Mouse (Mus musculus) frontal cortex, postnatal 36 days (tissue): ENCODE results near the gene Serinc5.
A peak's percentile ranks its signal among the peaks of the same experiment; 100 is the strongest.

Experiments
- DNase-seq, 2 experiments: peaks; one replicate each; pipeline ENCODE4 v3.0.0; 2022; ENCODE audit warnings: low spot score in 2 of 2

The Serinc5 gene

GRCm38 (mm10) chr13:92704189-92704588, 93.3 kb downstream of the Serinc5 start:
- no peak for DNase-seq

DNA sequence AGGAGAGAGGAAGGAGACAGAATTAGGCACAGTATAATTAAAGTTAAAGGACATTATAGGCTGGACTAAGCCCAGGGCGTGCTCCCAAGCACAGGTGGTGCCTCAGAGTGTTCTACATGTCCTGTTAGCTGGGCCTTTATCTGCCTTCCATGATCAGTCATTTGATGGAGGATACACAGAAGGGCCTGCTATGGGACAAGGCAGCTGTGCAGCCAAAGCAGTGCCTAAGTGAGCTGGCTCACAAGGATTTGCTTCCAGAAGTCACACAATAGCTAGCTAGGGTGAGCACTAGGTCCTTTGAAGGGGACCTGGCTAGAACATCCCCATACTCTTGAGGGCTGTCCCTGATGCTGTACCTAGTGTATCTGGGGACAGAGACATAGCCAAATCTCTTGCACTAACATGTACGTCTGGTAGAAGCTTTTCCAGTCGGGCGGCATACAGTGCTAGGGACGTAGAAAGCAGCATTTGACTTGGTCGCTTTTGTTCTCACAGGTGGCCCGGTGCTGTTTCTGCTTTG, 94.2 kb downstream of the Serinc5 start:
- no peak for DNase-seq

DNA sequence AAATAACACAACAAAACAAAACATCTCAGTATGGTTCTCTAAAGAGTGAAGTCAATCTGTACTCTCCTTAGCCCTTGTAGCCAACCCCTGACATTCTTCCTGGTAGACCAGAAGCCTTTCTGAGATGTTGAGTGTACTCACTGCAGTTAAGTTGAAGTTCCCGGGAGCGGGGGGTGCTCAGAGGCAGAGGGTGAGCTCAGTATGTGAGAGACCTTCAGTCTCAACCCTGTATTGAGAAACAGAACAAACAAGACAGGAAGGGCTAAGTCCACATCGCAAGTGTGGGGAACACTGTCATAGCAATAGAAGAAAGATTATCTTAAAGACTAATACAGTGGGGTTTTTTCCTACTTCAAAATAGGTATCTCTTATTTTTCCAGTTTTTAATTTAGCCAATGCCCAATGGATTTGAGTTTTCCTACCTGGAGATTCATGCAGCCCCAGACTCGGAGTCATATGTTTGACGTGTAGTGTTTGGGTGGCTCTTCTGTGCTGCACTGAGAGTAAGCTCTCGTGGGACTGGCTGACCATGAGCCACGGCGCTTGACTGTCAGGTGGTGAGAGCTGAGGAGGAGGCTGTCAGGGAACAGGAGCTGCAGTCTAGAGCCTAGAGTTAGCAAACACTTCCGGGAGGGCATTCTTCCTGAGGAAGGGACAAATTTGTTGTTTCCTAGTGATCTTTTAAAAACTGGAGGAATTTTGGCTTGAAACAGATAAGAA, 95.6 kb downstream of the Serinc5 start:
- no peak for DNase-seq

DNA sequence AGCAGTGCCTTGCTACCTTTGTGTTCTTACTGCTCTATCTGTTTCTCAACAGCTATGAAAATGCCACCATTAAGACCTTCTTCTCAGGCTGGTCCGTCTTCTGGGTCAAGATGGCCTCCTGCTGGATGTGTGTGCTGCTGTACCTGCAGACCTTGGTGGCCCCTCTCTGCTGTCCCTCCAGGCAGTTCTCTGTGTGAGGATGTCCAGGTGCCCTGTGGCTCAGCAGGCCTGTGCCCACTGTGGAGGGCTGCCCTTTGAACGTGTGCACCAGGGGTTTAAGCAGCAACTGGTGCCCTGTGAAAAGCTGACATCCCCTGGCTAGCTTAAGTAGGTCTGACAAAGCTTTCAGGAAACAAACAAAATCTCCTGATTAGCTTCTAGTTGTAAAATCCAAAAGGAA, 97.0 kb downstream of the Serinc5 start:
- DNase-seq, result no peak

GRCm38 (mm10) chr13:92708466-92708865, 97.6 kb downstream of the Serinc5 start:
- DNase-seq, result no peak

- no peak for DNase-seq
Observed at GRCm38 (mm10) chr13:92709535-92709934, 98.6 kb downstream of the Serinc5 start.

- no peak for DNase-seq
Observed at GRCm38 (mm10) chr13:92710361-92710760, 99.5 kb downstream of the Serinc5 start.

DNA sequence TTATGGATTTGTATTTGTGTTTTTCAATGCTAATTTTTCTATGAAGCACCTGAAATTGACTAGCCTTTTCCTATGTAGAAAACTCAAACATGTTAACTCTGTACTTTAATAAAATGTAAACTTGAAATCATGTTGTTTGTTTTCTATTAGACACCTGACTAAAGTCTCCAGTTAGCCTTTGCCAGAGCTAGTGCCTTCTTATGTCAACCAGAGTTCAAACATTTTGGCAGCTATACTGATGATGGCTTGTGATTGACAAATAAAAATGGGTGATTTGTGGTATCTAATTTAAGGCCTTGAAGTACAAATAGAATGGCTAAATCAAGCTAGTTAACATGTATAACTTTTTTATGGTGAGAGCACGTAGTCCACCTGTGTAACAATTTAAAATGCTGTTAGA, 100.9 kb downstream of the Serinc5 start:
- no peak for DNase-seq

- no peak for DNase-seq
Observed at GRCm38 (mm10) chr13:92712619-92713018, 101.7 kb downstream of the Serinc5 start.

- no peak for DNase-seq
Observed at GRCm38 (mm10) chr13:92717851-92718665, 107.2 kb downstream of the Serinc5 start.

GRCm38 (mm10) chr13:92721006-92721405, 110.1 kb downstream of the Serinc5 start:
- DNase-seq, result no peak

DNA sequence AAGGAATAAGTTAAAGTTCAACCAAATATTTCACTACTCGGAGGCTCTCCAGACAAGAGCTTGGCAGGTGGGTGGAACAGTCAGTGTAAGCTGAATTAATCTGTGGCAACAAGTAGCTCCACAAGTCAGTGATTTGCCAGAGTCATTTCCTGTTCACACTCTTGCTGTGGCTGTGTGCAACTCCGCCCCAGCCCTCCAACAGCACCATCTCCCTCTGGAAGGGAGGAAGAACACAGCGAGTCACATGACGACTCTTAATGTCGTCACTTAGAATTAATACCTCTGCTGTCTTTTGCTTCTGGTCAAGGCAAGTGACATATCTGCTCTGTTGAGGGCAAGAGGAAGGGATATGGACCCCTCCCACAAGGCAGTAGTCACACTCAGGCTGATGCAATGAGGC, 111.5 kb downstream of the Serinc5 start:
- DNase-seq, result no peak

- DNase-seq, result peak in 1 of 2 experiments; percentile 53
Observed at GRCm38 (mm10) chr13:92729811-92730210, 118.9 kb downstream of the Serinc5 start.

- no peak for DNase-seq
Observed at GRCm38 (mm10) chr13:92731811-92732210, 120.9 kb downstream of the Serinc5 start.

GRCm38 (mm10) chr13:92732836-92733235, 121.9 kb downstream of the Serinc5 start:
- no peak for DNase-seq

- DNase-seq, result peak in 1 of 2 experiments; percentile 46
Observed at GRCm38 (mm10) chr13:92733252-92733651, 122.4 kb downstream of the Serinc5 start.

- DNase-seq, result no peak
Observed at GRCm38 (mm10) chr13:92733741-92734140, 122.8 kb downstream of the Serinc5 start.

DNA sequence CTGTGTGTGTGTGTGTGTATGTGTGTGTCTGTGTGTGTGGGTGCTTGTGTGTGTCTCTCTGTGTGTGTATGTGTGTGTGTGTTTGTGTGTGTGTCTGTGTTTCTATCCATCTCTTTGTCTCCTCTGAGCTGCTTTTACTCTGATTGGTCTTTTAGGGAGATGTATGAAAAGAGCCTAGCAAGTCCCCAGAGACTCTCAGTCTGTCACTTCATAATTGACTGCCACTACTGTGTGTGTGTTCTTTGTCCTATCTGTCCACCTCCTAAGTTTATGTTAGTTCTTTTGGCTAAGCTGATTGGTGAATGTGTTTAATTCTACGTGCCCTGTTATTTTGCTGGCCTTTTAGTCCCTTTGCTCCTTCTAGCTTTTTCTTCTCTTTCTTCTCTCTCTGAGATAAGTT, 124.8 kb downstream of the Serinc5 start:
- DNase-seq, result no peak

DNA sequence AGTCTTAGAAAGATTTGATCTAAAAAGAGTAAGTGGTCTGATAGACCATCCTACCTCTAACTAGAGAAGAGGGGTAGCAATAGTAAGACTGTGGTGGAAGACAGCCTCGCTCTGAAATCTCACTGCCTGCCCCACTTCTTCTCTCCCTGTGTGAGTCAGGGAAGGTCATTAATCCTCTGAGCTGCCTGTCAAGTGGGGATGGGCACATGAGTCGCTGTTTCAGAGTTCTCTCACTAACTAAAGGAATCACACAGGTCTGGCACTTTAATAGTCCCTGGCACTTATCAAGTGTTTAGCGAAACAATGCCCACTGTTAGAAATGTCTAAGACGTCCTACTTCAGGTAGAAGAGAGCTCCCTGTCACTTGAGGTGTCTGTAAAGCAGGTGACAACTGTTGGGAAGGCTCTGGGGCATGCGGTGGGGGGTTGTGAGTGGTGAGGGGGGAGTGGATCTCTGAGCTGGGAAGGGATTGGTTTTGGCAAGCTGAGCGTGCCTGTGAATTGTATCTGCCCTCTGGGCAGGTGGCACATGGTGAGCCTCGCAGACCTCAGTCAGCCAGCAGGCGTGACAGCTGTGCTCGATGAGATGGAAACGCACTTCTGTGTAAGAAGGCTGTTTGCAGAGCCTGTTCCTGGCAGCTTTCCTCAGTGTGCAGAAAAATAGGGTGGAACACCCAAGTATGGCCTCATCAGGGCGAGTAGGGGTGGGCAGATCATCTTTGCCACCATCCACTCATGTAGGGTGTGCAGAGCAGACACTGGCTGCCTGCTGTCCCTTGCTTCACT, 125.8 kb downstream of the Serinc5 start:
- no peak for DNase-seq

GRCm38 (mm10) chr13:92738821-92739220, 127.9 kb downstream of the Serinc5 start:
- no peak for DNase-seq

- DNase-seq, result no peak
Observed at GRCm38 (mm10) chr13:92739858-92740257, 129.0 kb downstream of the Serinc5 start.

- peak in 1 of 2 experiments; percentile 61 for DNase-seq
Observed at GRCm38 (mm10) chr13:92740671-92741270, 129.9 kb downstream of the Serinc5 start.
